Mouse (Mus musculus): ENCODE measurements around the gene Elovl5. TPM values are rescaled to one million over a fixed set of nuclear protein-coding genes. Genes with fewer than 3 reads are reported as not detected.

The Elovl5 gene
- polyA plus RNA-seq, 1 experiment from 2014 or later = 84.9 TPM

DNA sequence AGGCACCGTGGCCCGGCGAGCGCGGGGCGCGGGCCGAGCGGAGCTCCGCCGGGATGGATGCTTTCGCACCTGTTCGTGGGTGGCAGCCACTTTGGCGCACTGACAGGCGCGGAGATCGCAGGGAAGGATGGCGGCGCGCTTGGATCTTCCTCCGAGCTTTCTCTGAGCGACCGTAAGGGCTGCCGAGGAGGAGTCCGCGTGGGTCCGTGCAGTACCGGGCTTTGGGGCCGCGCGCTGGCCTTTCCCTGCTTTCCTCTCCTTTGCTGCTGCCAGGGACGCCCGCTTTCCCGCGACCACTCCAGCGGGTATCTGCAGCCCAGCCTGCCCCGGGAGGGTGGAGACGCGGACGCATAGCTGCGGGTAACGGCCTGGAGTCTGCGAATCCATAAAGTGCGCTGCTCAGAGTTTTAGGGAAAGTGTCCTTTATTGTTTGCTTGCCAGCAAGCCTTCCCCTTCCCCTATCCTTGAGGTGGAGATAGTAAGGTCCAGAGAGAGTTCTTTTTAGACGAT, 513 bp downstream of the Elovl5 start:
- under 1% methylated on average over 45 of the region's 45 CpGs for WGBS

DNA sequence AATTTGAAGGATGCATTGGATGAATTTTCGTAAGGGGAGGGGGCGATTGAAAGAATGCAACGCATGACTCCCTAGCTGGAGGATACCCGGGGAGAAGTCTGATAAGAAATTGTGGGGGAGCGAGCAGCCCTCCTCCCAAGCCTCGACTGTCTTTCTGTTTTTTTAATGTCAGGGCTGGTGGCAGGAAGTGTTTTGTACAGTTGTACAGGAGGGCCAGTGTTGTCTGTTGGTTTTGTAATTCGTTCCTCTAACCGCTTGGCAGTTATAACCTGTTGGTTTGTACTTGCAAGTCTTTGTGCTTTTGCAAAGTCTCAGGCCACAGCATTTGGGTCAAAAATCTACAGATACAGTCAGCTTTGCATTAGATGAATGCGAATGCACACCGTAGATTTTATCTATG, 1.0 kb downstream of the Elovl5 start:
- Histone ChIP-seq H3K9me3 (replicated peaks) (no peaks in the 10 kb centered on the region), H3K27ac (ENCODE audit: poor library complexity, severe bottlenecking) (peak overlapping the region; percentile 93; the same call in 1 of the 2 replicates), H3K4me1 (replicated peaks) (peaks cover 47% of the 10 kb centered on the region), H3K4me2 (peak overlapping the region; percentile 69), H3K27me3 (replicated peaks) (no peaks in the 10 kb centered on the region), H3K4me3 (peak overlapping the region; percentile 99), H3K36me3 (no peaks in the 10 kb centered on the region), H3K9ac (peak overlapping the region; percentile 95)
- WGBS = 14% methylated on average over 10 of the region's 10 CpGs
- ATAC-seq (ENCODE audit: insufficient number of reproducible peaks, low FRiP score) = no peak

More for the DNA sequence above, 513 bp downstream of the Elovl5 start:
- H3K4me1 ChIP-seq (replicated peaks) = peaks cover 42% of the 10 kb centered on the region
- ATAC-seq (ENCODE audit: insufficient number of reproducible peaks, low FRiP score) = peak; percentile 41; the same call in 1 of the 2 replicates
- peak overlapping the region; percentile 99 for H3K4me3 ChIP-seq
- H3K9me3 ChIP-seq (replicated peaks) = no peaks in the 10 kb centered on the region
- H3K27ac ChIP-seq (ENCODE audit: poor library complexity, severe bottlenecking) = peak overlapping the region; percentile 93
- no peaks in the 10 kb centered on the region for H3K27me3 ChIP-seq (replicated peaks)
- peak overlapping the region; percentile 95 for H3K9ac ChIP-seq
- H3K36me3 ChIP-seq = no peaks in the 10 kb centered on the region
- H3K4me2 ChIP-seq = peak overlapping the region; percentile 69

- peaks cover 56% of the 10 kb centered on the region for H3K4me1 ChIP-seq (replicated peaks)
These were observed 2.0 kb downstream of the Elovl5 start for GRCm38 (mm10) chr9:77918961-77919670.

DNA sequence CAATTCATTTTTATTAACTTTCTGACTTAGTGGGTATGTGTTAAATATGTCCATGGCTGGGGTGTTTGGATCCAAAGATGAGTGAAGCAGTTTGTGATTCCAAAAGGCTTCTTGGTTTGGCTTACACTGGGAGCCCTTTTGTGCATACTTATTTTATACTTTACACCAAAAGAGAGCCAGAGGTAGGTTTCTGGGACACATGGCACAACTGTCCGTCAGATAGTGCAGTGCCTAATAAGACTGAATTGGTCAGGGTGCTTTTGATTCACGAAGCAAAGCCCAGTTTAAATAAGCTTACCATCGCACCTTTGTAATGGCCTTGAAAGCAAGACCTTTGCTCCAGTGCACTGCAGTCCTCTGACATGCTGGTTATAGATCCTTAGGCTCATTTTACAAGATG, 3.3 kb downstream of the Elovl5 start:
- Histone ChIP-seq H3K4me2 (no peak overlapping the region), H3K4me3 (no peak overlapping the region), H3K9ac (no peak overlapping the region), H3K36me3 (no peaks in the 10 kb centered on the region), H3K27ac (ENCODE audit: poor library complexity, severe bottlenecking) (no peak overlapping the region), H3K9me3 (replicated peaks) (no peaks in the 10 kb centered on the region), H3K4me1 (replicated peaks) (peaks cover 65% of the 10 kb centered on the region), H3K27me3 (replicated peaks) (no peaks in the 10 kb centered on the region)
- no peak for ATAC-seq (ENCODE audit: insufficient number of reproducible peaks, low FRiP score)
- WGBS = 91% methylated on average over 3 of the region's 3 CpGs

More at GRCm38 (mm10) chr9:77918961-77919670, 2.0 kb downstream of the Elovl5 start:
- Histone ChIP-seq H3K27ac (ENCODE audit: poor library complexity, severe bottlenecking) (no peak overlapping the region), H3K9ac (no peak overlapping the region), H3K9me3 (replicated peaks) (no peaks in the 10 kb centered on the region), H3K27me3 (replicated peaks) (no peaks in the 10 kb centered on the region), H3K36me3 (no peaks in the 10 kb centered on the region), H3K4me3 (peak overlapping the region; percentile 99; the same call in 1 of the 2 replicates), H3K4me2 (peak overlapping the region; percentile 15)
- 65% methylated on average over 5 of the region's 5 CpGs for WGBS
- no peak for ATAC-seq (ENCODE audit: insufficient number of reproducible peaks, low FRiP score)

DNA sequence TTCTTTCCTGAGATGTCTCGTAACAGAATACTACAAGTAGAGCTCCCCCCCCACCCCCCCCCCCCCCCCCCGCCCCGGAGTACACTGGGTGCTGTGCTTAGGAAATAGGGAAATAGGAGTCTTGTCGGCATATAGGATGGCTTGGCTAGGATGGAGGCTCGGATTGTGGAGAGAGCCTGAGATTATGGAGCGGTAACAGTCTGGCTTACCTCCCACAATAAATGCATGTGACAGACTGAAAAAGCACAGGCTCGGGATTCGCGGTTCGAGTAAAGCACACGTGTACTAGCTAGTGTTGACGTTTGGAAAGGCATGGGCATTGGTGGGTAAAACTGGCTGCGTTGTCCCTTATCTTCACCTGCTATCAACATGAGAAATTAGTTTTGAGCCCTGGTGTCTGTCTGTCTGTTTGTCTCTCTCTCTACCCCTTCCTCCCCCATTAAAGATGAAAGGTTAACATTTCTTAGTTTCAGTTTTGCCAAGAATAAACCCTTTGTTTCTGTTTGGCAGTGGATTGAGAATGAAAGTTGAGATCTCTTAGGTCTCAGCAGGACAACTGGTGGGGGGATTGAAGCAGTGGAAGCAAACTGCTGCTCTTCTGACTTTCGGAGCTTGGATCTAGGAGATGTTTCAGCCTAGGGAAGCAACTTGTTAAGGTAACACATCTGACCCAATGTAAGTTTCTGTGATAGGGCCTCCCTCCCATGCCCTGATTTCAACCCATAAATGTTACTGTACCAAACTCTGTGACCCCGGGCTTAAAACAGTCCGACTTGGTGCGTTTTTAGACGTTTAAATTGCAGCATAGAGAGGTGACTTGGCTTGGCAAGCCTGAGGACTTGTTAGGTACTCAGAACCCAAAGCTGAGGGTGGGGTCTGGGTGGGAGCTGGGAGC, 4.4 kb downstream of the Elovl5 start:
- H3K4me2 ChIP-seq = 0 out of 2 replicates have a peak overlapping the region, but pooled peaks have one; percentile 23
- H3K36me3 ChIP-seq = no peaks in the 10 kb centered on the region
- no peak overlapping the region for H3K9ac ChIP-seq
- H3K27me3 ChIP-seq (replicated peaks) = no peaks in the 10 kb centered on the region
- H3K27ac ChIP-seq (ENCODE audit: poor library complexity, severe bottlenecking) = no peak overlapping the region
- no peak overlapping the region for H3K4me3 ChIP-seq
- no peak for ATAC-seq (ENCODE audit: insufficient number of reproducible peaks, low FRiP score)
- H3K9me3 ChIP-seq (replicated peaks) = no peaks in the 10 kb centered on the region
- peaks cover 76% of the 10 kb centered on the region for H3K4me1 ChIP-seq (replicated peaks)
- 52% methylated on average over 17 of the region's 18 CpGs for WGBS

DNA sequence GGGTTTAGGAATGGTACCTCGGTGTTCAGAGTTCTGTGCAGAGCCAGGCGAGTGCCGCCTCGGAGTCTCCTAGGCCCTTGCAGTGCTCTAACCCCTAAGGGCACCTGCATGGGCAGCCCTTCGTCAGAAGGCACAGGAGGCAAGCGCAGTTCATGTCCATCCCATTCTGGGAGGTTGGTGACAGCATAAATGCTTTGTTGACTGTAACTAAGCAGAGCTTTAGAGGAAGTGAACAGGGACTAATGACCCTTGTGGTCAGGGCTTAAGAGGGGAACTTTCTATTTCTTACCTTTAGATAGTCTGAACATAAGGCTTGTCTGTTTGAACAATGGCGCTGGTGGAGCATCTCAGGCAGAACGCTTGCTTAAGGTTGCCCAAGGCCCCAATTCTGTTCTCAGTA, 6.6 kb downstream of the Elovl5 start:
- H3K4me1 ChIP-seq (replicated peaks) = peaks cover 91% of the 10 kb centered on the region
- no peaks in the 10 kb centered on the region for H3K9me3 ChIP-seq (replicated peaks)
- ATAC-seq (ENCODE audit: insufficient number of reproducible peaks, low FRiP score) = no peak
- WGBS = 89% methylated on average over 8 of the region's 8 CpGs
- no peaks in the 10 kb centered on the region for H3K27me3 ChIP-seq (replicated peaks)
- H3K27ac ChIP-seq (ENCODE audit: poor library complexity, severe bottlenecking) = no peak overlapping the region
- no peak overlapping the region for H3K4me3 ChIP-seq
- H3K36me3 ChIP-seq = no peaks in the 10 kb centered on the region
- H3K4me2 ChIP-seq = no peak overlapping the region
- H3K9ac ChIP-seq = no peak overlapping the region

GRCm38 (mm10) chr9:77924199-77924598, 7.0 kb downstream of the Elovl5 start:
- H3K27ac ChIP-seq (ENCODE audit: poor library complexity, severe bottlenecking) = no peak overlapping the region
- no peak overlapping the region for H3K4me3 ChIP-seq
- no peak overlapping the region for H3K4me2 ChIP-seq
- no peak for ATAC-seq (ENCODE audit: insufficient number of reproducible peaks, low FRiP score)
- no peaks in the 10 kb centered on the region for H3K36me3 ChIP-seq
- 78% methylated on average over 11 of the region's 11 CpGs for WGBS
- no peak overlapping the region for H3K9ac ChIP-seq
- H3K27me3 ChIP-seq (replicated peaks) = no peaks in the 10 kb centered on the region
- H3K4me1 ChIP-seq (replicated peaks) = peaks cover 88% of the 10 kb centered on the region
- no peaks in the 10 kb centered on the region for H3K9me3 ChIP-seq (replicated peaks)

- Histone ChIP-seq H3K4me2 (no peak overlapping the region), H3K4me1 (replicated peaks) (peaks cover 87% of the 10 kb centered on the region), H3K36me3 (no peaks in the 10 kb centered on the region), H3K9me3 (replicated peaks) (no peaks in the 10 kb centered on the region), H3K9ac (no peak overlapping the region), H3K27ac (ENCODE audit: poor library complexity, severe bottlenecking) (no peak overlapping the region), H3K4me3 (no peak overlapping the region), H3K27me3 (replicated peaks) (no peaks in the 10 kb centered on the region)
- WGBS = 75% methylated on average over 8 of the region's 8 CpGs
- no peak for ATAC-seq (ENCODE audit: insufficient number of reproducible peaks, low FRiP score)
These were observed 9.0 kb downstream of the Elovl5 start for GRCm38 (mm10) chr9:77926151-77926550.

GRCm38 (mm10) chr9:77926911-77927310, 9.7 kb downstream of the Elovl5 start:
- H3K36me3 ChIP-seq = no peaks in the 10 kb centered on the region
- H3K9ac ChIP-seq = no peak overlapping the region
- peaks cover 89% of the 10 kb centered on the region for H3K4me1 ChIP-seq (replicated peaks)
- 81% methylated on average over 5 of the region's 5 CpGs for WGBS
- H3K27ac ChIP-seq (ENCODE audit: poor library complexity, severe bottlenecking) = no peak overlapping the region
- no peak overlapping the region for H3K4me3 ChIP-seq
- H3K4me2 ChIP-seq = 0 out of 2 replicates have a peak overlapping the region, but pooled peaks have one; percentile 5
- no peak for ATAC-seq (ENCODE audit: insufficient number of reproducible peaks, low FRiP score)
- no peaks in the 10 kb centered on the region for H3K9me3 ChIP-seq (replicated peaks)
- no peaks in the 10 kb centered on the region for H3K27me3 ChIP-seq (replicated peaks)

GRCm38 (mm10) chr9:77927431-77927830, 10.3 kb downstream of the Elovl5 start:
- H3K9ac ChIP-seq = peak overlapping the region; percentile 30; the same call in 1 of the 2 replicates

DNA sequence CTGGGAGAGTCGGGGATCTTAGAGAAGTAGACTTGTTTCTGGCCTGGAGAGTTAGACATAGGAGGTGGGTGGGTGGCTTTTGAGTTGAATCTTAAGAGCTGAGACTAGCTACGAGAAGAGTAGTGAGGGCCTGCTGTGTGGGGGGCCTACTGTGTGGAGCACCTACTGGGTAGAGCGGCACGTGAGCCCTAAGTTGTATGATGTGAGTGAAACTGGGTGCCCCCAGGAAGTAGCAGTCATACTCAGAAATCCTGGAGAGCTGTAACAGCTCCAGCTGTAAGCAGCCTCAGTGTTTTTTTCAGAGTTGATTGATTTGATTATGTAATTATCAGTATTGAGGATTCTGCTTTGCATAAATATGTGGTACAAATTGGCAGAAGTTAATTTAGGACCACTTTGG, 11.6 kb downstream of the Elovl5 start:
- H3K27me3 ChIP-seq (replicated peaks) = no peaks in the 10 kb centered on the region
- ATAC-seq (ENCODE audit: insufficient number of reproducible peaks, low FRiP score) = no peak
- peaks cover 79% of the 10 kb centered on the region for H3K4me1 ChIP-seq (replicated peaks)
- peak overlapping the region; percentile 22; the same call in 1 of the 2 replicates for H3K9ac ChIP-seq
- no peak overlapping the region for H3K4me3 ChIP-seq
- no peaks in the 10 kb centered on the region for H3K36me3 ChIP-seq
- H3K4me2 ChIP-seq = no peak overlapping the region
- H3K9me3 ChIP-seq (replicated peaks) = no peaks in the 10 kb centered on the region
- H3K27ac ChIP-seq (ENCODE audit: poor library complexity, severe bottlenecking) = no peak overlapping the region
- 80% methylated on average over 4 of the region's 4 CpGs for WGBS

More at GRCm38 (mm10) chr9:77927431-77927830, 10.3 kb downstream of the Elovl5 start:
- Histone ChIP-seq H3K4me2 (peak overlapping the region; percentile 5; the same call in 1 of the 2 replicates), H3K27me3 (replicated peaks) (no peaks in the 10 kb centered on the region), H3K27ac (ENCODE audit: poor library complexity, severe bottlenecking) (no peak overlapping the region; the same call in 1 of the 2 replicates), H3K9me3 (replicated peaks) (no peaks in the 10 kb centered on the region), H3K4me3 (no peak overlapping the region), H3K4me1 (replicated peaks) (peaks cover 88% of the 10 kb centered on the region), H3K36me3 (no peaks in the 10 kb centered on the region)
- no peak; the same call in 1 of the 2 replicates for ATAC-seq (ENCODE audit: insufficient number of reproducible peaks, low FRiP score)
- 26% methylated on average over 6 of the region's 6 CpGs for WGBS

Measured in heart, embryonic 12.5 days (tissue).